Mouse (Mus musculus) intestine, postnatal 0 days (tissue): ENCODE results near the gene Micu1. TPM values are rescaled to one million over a fixed set of nuclear protein-coding genes. Genes with fewer than 3 reads are reported as not detected.

Experiments
- ATAC-seq: fragments of 200-750 bp; cut with Nextera tagmentation; 2 replicates; pipeline ENCODE4 v1.8.0; 2017; ENCODE audit warnings: mild to moderate bottlenecking, moderate TSS enrichment, moderate library complexity
- H3K27ac ChIP-seq: fragments of 300-500 bp; sonication (generic); 2 replicates; pipeline ENCODE4 v1.5.1; 2014; ENCODE audit warnings: mild to moderate bottlenecking, low read depth, low read length, moderate library complexity
- H3K27me3 ChIP-seq: fragments of 300-500 bp; sonication (generic); replicated peaks from 2 replicates; pipeline ENCODE4 v1.6.1; 2014; ENCODE audit warnings: low read length, mixed read lengths; ENCODE audit not compliant: control insufficient read depth, insufficient read depth
- H3K36me3 ChIP-seq: fragments of 300-500 bp; sonication (generic); 2 replicates; pipeline ENCODE4 v1.6.1; 2014; ENCODE audit warnings: mild to moderate bottlenecking, moderate library complexity; ENCODE audit not compliant: control insufficient read depth, insufficient read depth
- H3K4me1 ChIP-seq: fragments of 300-500 bp; sonication (generic); replicated peaks from 2 replicates; pipeline ENCODE4 v1.6.1; 2014; ENCODE audit warnings: antibody characterized with exemption, low read length, mixed read lengths; ENCODE audit not compliant: control insufficient read depth, insufficient read depth
- H3K4me2 ChIP-seq: fragments of 300-500 bp; sonication (generic); replicated peaks from 2 replicates; pipeline ENCODE4 v1.6.1; 2014; ENCODE audit warnings: low read depth, mild to moderate bottlenecking, moderate library complexity
- H3K4me3 ChIP-seq: fragments of 300-500 bp; sonication (generic); 2 replicates; pipeline ENCODE4 v1.5.1; 2014; ENCODE audit warnings: low read depth, low read length
- H3K9ac ChIP-seq: fragments of 300-500 bp; sonication (generic); 2 replicates; pipeline ENCODE4 v1.6.1; 2014; ENCODE audit warnings: mild to moderate bottlenecking, low read depth, low read length
- H3K9me3 ChIP-seq: fragments of 300-500 bp; sonication (generic); 2 replicates; pipeline ENCODE4 v1.6.1; 2016; ENCODE audit warnings: mixed run types; ENCODE audit not compliant: control insufficient read depth
- CTCF ChIP-seq: sonication (generic); IDR thresholded peaks from 2 replicates; pipeline ENCODE4 v1.5.1; 2016; ENCODE audit warnings: low read depth, mild to moderate bottlenecking, control low read depth, antibody characterized with exemption, moderate library complexity
- WGBS: fragments of 180-500 bp; shearing (Covaris S2); extraction: QIAGEN DNeasy Blood & Tissue Kit; methylation state at CpG from one replicate; pipeline ENCODE4 v1.1.7; 2014; 5-methylcytosine and 5-hydroxymethylcytosine counted together
- polyA plus RNA-seq: library from polyadenylated mRNA; unstranded; fragments of >200 nt; fragmentation: Nextera tagmentation; extraction: Ambion mirVana; gene quantifications from 2 replicates; pipeline ENCODE4 v1.2.1, GENCODE M21; 2015

Micu1 gene
- polyA plus RNA-seq, 1 experiment from 2014 or later = 57.8 TPM

GRCm38 (mm10) chr10:59900939-59901338 lies 198.7 kb downstream of the Micu1 start:
- H3K9ac ChIP-seq = no peak overlapping the region

GRCm38 (mm10) chr10:59901463-59901862 lies 199.2 kb downstream of the Micu1 start:
- H3K27me3 ChIP-seq = no peaks in the 10 kb centered on the region
- WGBS = 87% methylated on average over 1 of the region's 1 CpGs
- no peak overlapping the region for H3K9ac ChIP-seq
- H3K4me2 ChIP-seq = no peak overlapping the region
- no peak for ATAC-seq
- H3K36me3 ChIP-seq = peaks cover 18% of the 10 kb centered on the region
- H3K4me1 ChIP-seq = 0 out of 2 replicates have a peak, but pooled peaks cover 3% of the 10 kb centered on the region
- no peaks in the 10 kb centered on the region for H3K9me3 ChIP-seq
- no peak overlapping the region for H3K27ac ChIP-seq
- no peak for TF ChIP-seq CTCF
- H3K4me3 ChIP-seq = no peak overlapping the region

More at GRCm38 (mm10) chr10:59900939-59901338, 198.7 kb downstream of the Micu1 start:
- Histone ChIP-seq H3K27me3 (no peaks in the 10 kb centered on the region), H3K27ac (peak overlapping the region; percentile 84; the same call in 1 of the 2 replicates), H3K4me3 (no peak overlapping the region), H3K36me3 (peaks cover 23% of the 10 kb centered on the region), H3K4me1 (0 out of 2 replicates have a peak, but pooled peaks cover 3% of the 10 kb centered on the region), H3K4me2 (no peak overlapping the region), H3K9me3 (no peaks in the 10 kb centered on the region)
- 67% methylated on average over 4 of the region's 4 CpGs for WGBS
- no peak for ATAC-seq
- peak; percentile 23; the same call in 1 of the 2 replicates for TF ChIP-seq CTCF

- no peak for ATAC-seq
- no peaks in the 10 kb centered on the region for H3K9me3 ChIP-seq
- no peak overlapping the region for H3K4me3 ChIP-seq
- H3K27me3 ChIP-seq = no peaks in the 10 kb centered on the region
- H3K4me1 ChIP-seq = 0 out of 2 replicates have a peak, but pooled peaks cover 3% of the 10 kb centered on the region
- H3K27ac ChIP-seq = no peak overlapping the region
- no peak overlapping the region for H3K4me2 ChIP-seq
- 73% methylated on average over 8 of the region's 8 CpGs for WGBS
- H3K36me3 ChIP-seq = peaks cover 12% of the 10 kb centered on the region
- no peak overlapping the region for H3K9ac ChIP-seq
- TF ChIP-seq CTCF = no peak
Observed at GRCm38 (mm10) chr10:59901986-59902605, 199.8 kb downstream of the Micu1 start.

- H3K4me3 ChIP-seq = no peak overlapping the region
- no peak overlapping the region for H3K9ac ChIP-seq
- no peaks in the 10 kb centered on the region for H3K9me3 ChIP-seq
- no peak for ATAC-seq
- H3K27ac ChIP-seq = no peak overlapping the region
- H3K36me3 ChIP-seq = peaks cover 7% of the 10 kb centered on the region; the same call in 1 of the 2 replicates
- no peak overlapping the region for H3K4me2 ChIP-seq
- WGBS = 60% methylated on average over 8 of the region's 8 CpGs
- TF ChIP-seq CTCF = no peak
- H3K4me1 ChIP-seq = 0 out of 2 replicates have a peak, but pooled peaks cover 3% of the 10 kb centered on the region
- H3K27me3 ChIP-seq = no peaks in the 10 kb centered on the region
Observed at GRCm38 (mm10) chr10:59902606-59902990, 200.3 kb downstream of the Micu1 start.

- TF ChIP-seq CTCF = no peak
- Histone ChIP-seq H3K27ac (no peak overlapping the region), H3K4me1 (0 out of 2 replicates have a peak, but pooled peaks cover 3% of the 10 kb centered on the region), H3K9me3 (no peaks in the 10 kb centered on the region), H3K9ac (no peak overlapping the region), H3K4me3 (no peak overlapping the region), H3K4me2 (no peak overlapping the region), H3K36me3 (peaks cover under 1% of the 10 kb centered on the region; the same call in 1 of the 2 replicates), H3K27me3 (no peaks in the 10 kb centered on the region)
- no peak for ATAC-seq
- 55% methylated on average over 7 of the region's 7 CpGs for WGBS
Observed at GRCm38 (mm10) chr10:59903170-59903569, 200.9 kb downstream of the Micu1 start.

- peaks cover 12% of the 10 kb centered on the region; the same call in 1 of the 2 replicates for H3K4me1 ChIP-seq
- no peaks in the 10 kb centered on the region for H3K36me3 ChIP-seq
- ATAC-seq = peak; percentile 34
- H3K27ac ChIP-seq = peak overlapping the region; percentile 62
- TF ChIP-seq CTCF = no peak
- H3K4me3 ChIP-seq = no peak overlapping the region
- H3K9me3 ChIP-seq = no peaks in the 10 kb centered on the region
- H3K9ac ChIP-seq = peak overlapping the region; percentile 17; the same call in 1 of the 2 replicates
- WGBS = 24% methylated on average over 3 of the region's 3 CpGs
- no peak overlapping the region for H3K4me2 ChIP-seq
- H3K27me3 ChIP-seq = no peaks in the 10 kb centered on the region
Observed at GRCm38 (mm10) chr10:59907080-59907609, 204.9 kb downstream of the Micu1 start.
